Mouse (Mus musculus) MEL (cell line): ENCODE results near the gene Fam133b. TPM values are rescaled to one million over a fixed set of nuclear protein-coding genes. Genes with fewer than 3 reads are reported as not detected.

Source experiments
- DNase-seq: peaks from one replicate; pipeline ENCODE4 v3.0.0; 2011; ENCODE audit warnings: low read depth, low spot score
- H3K27ac ChIP-seq: 2 replicates; pipeline ENCODE4 v1.5.1; 2012; ENCODE audit warnings: low read depth, mild to moderate bottlenecking, control low read depth, low read length, moderate library complexity; ENCODE audit not compliant: control insufficient read depth
- H3K27me3 ChIP-seq, 2 experiments: fragments of 150-350 bp in 1 of 2; sonication (generic) in 1 of 2; 2 replicates each; pipeline ENCODE4 v1.6.1; 2012; ENCODE audit warnings: low read length in 2 of 2, mild to moderate bottlenecking in 2 of 2, improper control_type of control experiment in 1 of 2, moderate library complexity in 1 of 2; ENCODE audit not compliant: insufficient read depth in 2 of 2, control insufficient read depth in 1 of 2
- H3K36me3 ChIP-seq, 2 experiments: 2 replicates each; pipeline ENCODE4 v1.6.1; 2012 to 2014; ENCODE audit warnings: low read length in 2 of 2, improper control_type of control experiment in 1 of 2, inconsistent platforms in 1 of 2, mild to moderate bottlenecking in 1 of 2; ENCODE audit not compliant: insufficient read depth in 2 of 2, control insufficient read depth in 1 of 2
- H3K4me1 ChIP-seq, 2 experiments: fragments of 150-350 bp in 1 of 2; sonication (generic) in 1 of 2; 2 replicates each; pipeline ENCODE4 v1.6.1; 2012; ENCODE audit warnings: low read length in 2 of 2, improper control_type of control experiment in 1 of 2, mild to moderate bottlenecking in 1 of 2; ENCODE audit not compliant: insufficient read depth in 2 of 2, control insufficient read depth in 1 of 2
- H3K4me3 ChIP-seq, 2 experiments: fragments of 150-350 bp in 1 of 2; sonication (generic) in 1 of 2; 2 replicates each; pipeline ENCODE4 v1.5.1; 2012; ENCODE audit warnings: low read depth in 2 of 2, low read length in 2 of 2, mild to moderate bottlenecking in 2 of 2, moderate library complexity in 2 of 2, control low read depth in 1 of 2, improper control_type of control experiment in 1 of 2; ENCODE audit not compliant: control insufficient read depth in 1 of 2, insufficient read depth in 1 of 2
- H3K79me2 ChIP-seq: 2 replicates; pipeline ENCODE4 v1.6.1; 2012; ENCODE audit warnings: mild to moderate bottlenecking, low read length, moderate library complexity; ENCODE audit not compliant: control insufficient read depth, poor library complexity, insufficient read depth
- H3K9ac ChIP-seq: 2 replicates; pipeline ENCODE4 v1.6.1; 2012; ENCODE audit warnings: low read depth, mild to moderate bottlenecking, control low read depth, low read length, moderate library complexity; ENCODE audit not compliant: control insufficient read depth, poor library complexity, severe bottlenecking
- H3K9me3 ChIP-seq: fragments of 150-350 bp; sonication (generic); replicated peaks from 2 replicates; pipeline ENCODE4 v1.6.1; 2012; ENCODE audit warnings: mild to moderate bottlenecking, low read length, improper control_type of control experiment, moderate library complexity; ENCODE audit not compliant: insufficient read depth
- BHLHE40 ChIP-seq: IDR thresholded peaks from 2 replicates; pipeline ENCODE4 v1.6.1; 2012; ENCODE audit warnings: low read depth, mild to moderate bottlenecking, inconsistent platforms, low read length, improper control_type of control experiment, borderline replicate concordance
- CHD1 ChIP-seq: IDR thresholded peaks from 2 replicates; pipeline ENCODE4 v1.6.1; 2012; ENCODE audit warnings: low read depth, mild to moderate bottlenecking, inconsistent platforms, low read length, improper control_type of control experiment
- CHD2 ChIP-seq: IDR thresholded peaks from 2 replicates; pipeline ENCODE4 v1.6.1; 2011; ENCODE audit warnings: low read length, improper control_type of control experiment
- E2F4 ChIP-seq: IDR thresholded peaks from 2 replicates; pipeline ENCODE4 v1.6.1; 2011; ENCODE audit warnings: low read depth, low read length, improper control_type of control experiment, borderline replicate concordance
- EP300 ChIP-seq, 2 experiments: IDR thresholded peaks; 2 replicates each; pipeline ENCODE4 v1.6.1; 2011; ENCODE audit warnings: improper control_type of control experiment in 2 of 2, low read length in 2 of 2, low read depth in 1 of 2, mild to moderate bottlenecking in 1 of 2
- ETS1 ChIP-seq: IDR thresholded peaks from 2 replicates; pipeline ENCODE4 v1.6.1; 2012; ENCODE audit warnings: low read depth, mild to moderate bottlenecking, inconsistent platforms, low read length, improper control_type of control experiment, moderate library complexity
- GATA1 ChIP-seq: IDR thresholded peaks from 2 replicates; pipeline ENCODE4 v1.6.1; 2011; ENCODE audit warnings: low read depth, low read length, improper control_type of control experiment
- HCFC1 ChIP-seq: IDR thresholded peaks from 2 replicates; pipeline ENCODE4 v1.6.1; 2012; ENCODE audit warnings: low read depth, mild to moderate bottlenecking, inconsistent platforms, low read length, improper control_type of control experiment, moderate library complexity
- JUND ChIP-seq: IDR thresholded peaks from 2 replicates; pipeline ENCODE4 v1.6.1; 2011; ENCODE audit warnings: low read depth, mild to moderate bottlenecking, improper control_type of control experiment, low read length
- KAT2A ChIP-seq: conservative IDR thresholded peaks from 2 replicates; pipeline ENCODE4 v1.6.1; 2012; ENCODE audit warnings: low read depth, low read length, improper control_type of control experiment, inconsistent platforms
- MAZ ChIP-seq: IDR thresholded peaks from 2 replicates; pipeline ENCODE4 v1.6.1; 2012; ENCODE audit warnings: low read depth, mild to moderate bottlenecking, inconsistent platforms, low read length, improper control_type of control experiment
- MYB ChIP-seq: IDR thresholded peaks from 2 replicates; pipeline ENCODE4 v1.6.1; 2011; ENCODE audit warnings: mild to moderate bottlenecking, low read depth, low read length, improper control_type of control experiment
- NRF1 ChIP-seq: IDR thresholded peaks from 2 replicates; pipeline ENCODE4 v1.6.1; 2014; ENCODE audit warnings: low read depth, mild to moderate bottlenecking, inconsistent platforms, low read length, improper control_type of control experiment, moderate library complexity; ENCODE audit not compliant: poor library complexity, insufficient read depth, severe bottlenecking
- POLR2AphosphoS2 ChIP-seq: IDR thresholded peaks from 2 replicates; pipeline ENCODE4 v1.6.1; 2011; ENCODE audit warnings: low read length, improper control_type of control experiment
- SIN3A ChIP-seq: IDR thresholded peaks from 2 replicates; pipeline ENCODE4 v1.6.1; 2012; ENCODE audit warnings: low read length, improper control_type of control experiment, inconsistent platforms
- TCF12 ChIP-seq: IDR thresholded peaks from 2 replicates; pipeline ENCODE4 v1.6.1; 2014; ENCODE audit warnings: low read depth, mild to moderate bottlenecking, inconsistent platforms, low read length, improper control_type of control experiment, moderate library complexity
- polyA plus RNA-seq, 2 experiments: library from polyadenylated mRNA; stranded (reverse) in 1 of 2; unstranded in 1 of 2; fragments of >175 nt in 1 of 2; fragments of >200 nt in 1 of 2; gene quantifications; 2 replicates each; pipeline versions ENCODE4 v1.2.1 to v1.2.4; 2012; ENCODE audit warnings: low replicate concordance in 2 of 2, low read depth in 1 of 2; ENCODE audit not compliant: insufficient read length in 2 of 2, insufficient read depth in 1 of 2, missing spikeins in 1 of 2
- total RNA-seq: library from RNA; depleted of rRNA; stranded (reverse); fragments of 300-350 nt; gene quantifications from 2 replicates; pipeline ENCODE4 v1.2.3, GENCODE M21; 2012

Gene Fam133b
- total and polyA plus RNA-seq, 3 experiments: 39.4 to 56.0 TPM; not detected in 1

DNA sequence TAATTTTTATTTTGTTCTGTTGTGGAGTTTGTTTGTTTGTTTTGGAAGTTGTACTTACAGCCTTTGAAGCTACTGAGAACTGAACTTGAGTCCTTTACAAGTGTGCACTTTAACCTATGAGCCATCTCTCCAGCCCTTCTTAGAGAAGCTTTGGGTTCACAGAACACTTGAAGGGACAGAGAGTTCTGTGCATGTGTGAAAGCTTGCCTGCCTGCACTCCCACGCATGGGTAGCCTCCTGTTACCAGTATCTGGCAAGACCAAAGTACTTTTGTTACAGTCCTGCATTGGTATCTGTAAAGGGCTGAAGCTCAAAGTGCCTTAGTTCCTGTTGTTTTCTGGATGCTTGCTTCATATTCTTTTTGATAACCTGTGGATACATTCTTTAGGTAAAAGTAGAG, 2.6 kb downstream of the Fam133b start:
- no peak overlapping the region for H3K4me3 ChIP-seq
- peaks cover 16 to 27% of the 10 kb centered on the region in 2 experiments for H3K4me1 ChIP-seq
- TF ChIP-seq MYB: no peak
- no peak for TF ChIP-seq JUND
- TF ChIP-seq GATA1: no peak
- TF ChIP-seq E2F4: no peak
- no peak for TF ChIP-seq POLR2AphosphoS2
- TF ChIP-seq EP300 (IDR thresholded peaks at IDR 0.05; ENCODE audit: low read depth in 1 of 2, low read length in 2 of 2): 0 out of 4 replicates have a peak, but pooled peaks of 1 of the 2 experiments have one; percentile 5
- TF ChIP-seq CHD1: no peak
- TF ChIP-seq MAZ: no peak
- H3K27ac ChIP-seq: no peak overlapping the region
- no peaks in the 10 kb centered on the region for H3K9me3 ChIP-seq
- H3K79me2 ChIP-seq: peaks cover 65% of the 10 kb centered on the region
- H3K36me3 ChIP-seq: peaks cover 11 to 47% of the 10 kb centered on the region in 2 experiments
- H3K27me3 ChIP-seq: no peaks in the 10 kb centered on the region
- no peak overlapping the region for H3K9ac ChIP-seq
- peak; percentile 31 for DNase-seq

DNA sequence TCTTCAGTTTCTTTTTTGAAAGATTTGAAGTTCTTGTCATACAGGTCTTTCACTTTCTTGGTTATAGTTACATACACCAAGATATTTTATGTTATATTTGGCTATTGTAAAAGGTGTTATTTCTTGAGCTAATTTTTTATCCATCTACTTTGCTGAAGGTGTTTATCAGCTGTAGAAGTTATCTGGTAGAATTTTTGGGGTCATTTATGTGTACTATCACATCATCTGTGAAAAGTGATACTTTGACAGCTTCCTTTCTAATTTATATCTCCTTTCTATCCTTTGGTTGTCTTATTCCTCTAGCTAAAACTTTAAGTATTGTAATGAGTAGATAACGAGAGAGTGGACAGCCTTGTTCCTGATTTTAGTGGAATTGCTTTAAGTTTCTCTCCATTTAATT, 7.8 kb downstream of the Fam133b start:
- TF ChIP-seq CHD2 (no peak), ETS1 (peak; percentile 58; the same call in 1 of the 2 replicates), GATA1 (peak; percentile 60; the same call in 1 of the 2 replicates), BHLHE40 (no peak), NRF1 (no peak), TCF12 (peak; percentile 29; the same call in 1 of the 2 replicates), SIN3A (peak; percentile 53; the same call in 1 of the 2 replicates), HCFC1 (0 out of 2 replicates have a peak, but pooled peaks have one; percentile 26), EP300 (IDR thresholded peaks at IDR 0.05; ENCODE audit: low read depth in 1 of 2, low read length in 2 of 2) (peak; percentile 41 to 66; a peak in 2 of 4 replicates)
- Histone ChIP-seq H3K9me3 (no peaks in the 10 kb centered on the region), H3K36me3 (peaks cover 33 to 39% of the 10 kb centered on the region in 2 experiments), H3K27me3 (no peaks in the 10 kb centered on the region), H3K27ac (no peak overlapping the region), H3K9ac (no peak overlapping the region), H3K79me2 (peaks cover 63% of the 10 kb centered on the region), H3K4me3 (no peak overlapping the region), H3K4me1 (peaks cover 6 to 18% of the 10 kb centered on the region in 2 experiments; a peak in 2 of 4 replicates)
- peak; percentile 36 for DNase-seq

GRCm38 (mm10) chr5:3554198-3554597, 10.6 kb downstream of the Fam133b start:
- Histone ChIP-seq H3K27ac (no peak overlapping the region), H3K36me3 (peaks cover 34 to 47% of the 10 kb centered on the region in 2 experiments), H3K9me3 (no peaks in the 10 kb centered on the region), H3K9ac (no peak overlapping the region), H3K27me3 (no peaks in the 10 kb centered on the region), H3K79me2 (peaks cover 43% of the 10 kb centered on the region), H3K4me3 (no peak overlapping the region), H3K4me1 (peaks cover 2 to 17% of the 10 kb centered on the region in 2 experiments; a peak in 2 of 4 replicates)
- 0 out of 2 replicates have a peak, but pooled peaks have one; percentile 10 for TF ChIP-seq POLR2AphosphoS2
- no peak for TF ChIP-seq KAT2A
- TF ChIP-seq BHLHE40: no peak
- no peak for DNase-seq
